9 mouse cellular contexts compared by ENCODE assay signal in the genomic region with DNA sequence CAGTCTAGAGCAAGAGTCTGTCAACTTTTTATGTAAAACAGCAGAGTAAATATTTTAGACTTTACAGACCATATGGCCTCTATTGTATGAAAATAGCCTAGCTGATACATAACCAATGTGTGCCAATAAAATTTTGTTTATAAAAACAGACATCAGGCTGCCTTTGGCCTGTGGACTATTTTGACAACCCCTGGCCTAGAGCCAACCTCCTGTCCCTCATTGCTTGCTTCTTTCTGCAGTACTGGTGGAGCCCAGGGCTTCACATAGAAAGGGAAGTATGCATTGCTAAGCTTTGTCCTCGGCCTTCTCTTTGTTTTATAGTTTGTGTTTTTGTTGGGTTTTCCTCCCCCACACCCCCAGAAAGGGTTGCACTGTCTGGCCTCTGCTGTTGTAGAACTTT. TPM values are rescaled to one million over a fixed set of nuclear protein-coding genes. Genes with fewer than 3 reads are reported as not detected.
A peak's percentile ranks its signal among the peaks of the same experiment; 100 is the strongest.
DNase-seq lines count a peak whose midpoint lies in the region; ATAC-seq lines count a peak whose summit lies in the region.
"Had no signal": no experiment of that assay in that cellular context is flagged by ENCODE, and none has a peak within 500 bp of the region (broad histone marks: within the 10 kb centered on the region; RNA-seq: fewer than 3 reads in every experiment).

No protein-coding gene starts in this region.

- H3K9me3 ChIP-seq in intestine, embryonic 14.5 days (ENCODE audit: control insufficient read depth, low read length): no peaks in the 10 kb centered on the region

- no peak for ATAC-seq in intestine, embryonic 14.5 days (replicated peaks; ENCODE audit: low FRiP score, low TSS enrichment, low read depth)

- H3K4me3 ChIP-seq in intestine, embryonic 14.5 days (ENCODE audit: low read depth, low read length): no peak overlapping the region

- peak; percentile 52 for DNase-seq in adrenal gland, postnatal 10 days
- DNase-seq in adrenal gland, postnatal 4 days (ENCODE audit: low spot score in 2 of 2): no peak
- peak; percentile 62 for DNase-seq in kidney, postnatal 10 days
- DNase-seq in kidney, adult 8-10 months: no peak
- DNase-seq in intestine, embryonic 14.5 days (ENCODE audit: low spot score): no peak
- peak; percentile 42 for DNase-seq in lung, postnatal 36 days
- no peak for DNase-seq in embryo, embryonic 10 days (ENCODE audit: low spot score)
- DNase-seq in thymus, postnatal 36 days: no peak

- H3K27ac ChIP-seq in intestine, embryonic 14.5 days (ENCODE audit: low read depth): peak overlapping the region; percentile 3; the same call in 1 of the 2 replicates

- H3K9ac ChIP-seq in intestine, embryonic 14.5 days (ENCODE audit: low read length): no peak overlapping the region

- H3K27me3 ChIP-seq in intestine, embryonic 14.5 days (replicated peaks; ENCODE audit: control insufficient read depth, insufficient read depth, low read length): no peaks in the 10 kb centered on the region

- WGBS in intestine, embryonic 14.5 days: 57% methylated on average over 1 of the region's 1 CpGs

- peaks cover 47% of the 10 kb centered on the region for H3K36me3 ChIP-seq in intestine, embryonic 14.5 days (ENCODE audit: control insufficient read depth, insufficient read depth, low read length)

- peaks cover 25% of the 10 kb centered on the region for H3K4me1 ChIP-seq in intestine, embryonic 14.5 days (replicated peaks; ENCODE audit: control insufficient read depth, insufficient read depth, low read length)

- H3K4me2 ChIP-seq in intestine, embryonic 14.5 days (ENCODE audit: low read length): 0 out of 2 replicates have a peak overlapping the region, but pooled peaks have one; percentile 44

RNA-seq across cellular contexts. Expression of a gene that starts 3.9 kb away (rescaled TPM):
- total RNA-seq in adrenal gland, postnatal 10 days (2021): 10 to 100 TPM; 53.1 to 84.6 TPM
- 10 to 100 TPM; 44.1 to 44.3 TPM for total RNA-seq in adrenal gland, postnatal 4 days (2021)
- polyA plus RNA-seq in intestine, embryonic 14.5 days (2014; fragmentation: Nextera tagmentation; extraction: Ambion mirVana): 443 and 452 TPM in 2 replicates
- total RNA-seq: common myeloid progenitor, adult 5-6 weeks had no signal

RNA-seq across cellular contexts. Expression of a gene that starts 23.1 kb away (rescaled TPM):
- 100 to 1,000 TPM; 160 to 179 TPM for total RNA-seq in adrenal gland, postnatal 10 days (2021)
- 100 to 1,000 TPM; 244 TPM for total RNA-seq in adrenal gland, postnatal 4 days (2021)
- 37.9 and 41.2 TPM in 2 replicates for polyA plus RNA-seq in intestine, embryonic 14.5 days (2014; fragmentation: Nextera tagmentation; extraction: Ambion mirVana)

RNA-seq across cellular contexts. Expression of a gene that starts 25.2 kb away (rescaled TPM):
- 10 to 100 TPM; 37.4 to 42.3 TPM for total RNA-seq in adrenal gland, postnatal 10 days (2021)
- total RNA-seq in adrenal gland, postnatal 4 days (2021): 10 to 100 TPM; 53.9 to 58.1 TPM
- polyA plus RNA-seq in intestine, embryonic 14.5 days (2014; fragmentation: Nextera tagmentation; extraction: Ambion mirVana): 47.2 and 55.1 TPM in 2 replicates

RNA-seq across cellular contexts. Expression of a gene that starts 25.7 kb away (rescaled TPM):
- total RNA-seq in adrenal gland, postnatal 10 days (2021): 10 to 100 TPM; 23.4 to 29.6 TPM
- 10 to 100 TPM; 31.3 to 35.6 TPM for total RNA-seq in adrenal gland, postnatal 4 days (2021)
- 14.6 and 15.4 TPM in 2 replicates for polyA plus RNA-seq in intestine, embryonic 14.5 days (2014; fragmentation: Nextera tagmentation; extraction: Ambion mirVana)

Comparison
In these comparisons a context has a peak if more than half of its experiments do, and no peak if none do; other contexts are left out.
1. DNase-seq: peak in adrenal gland, postnatal 10 days (single experiment), kidney, postnatal 10 days (single experiment) and lung, postnatal 36 days (single experiment); none in adrenal gland, postnatal 4 days (0 of 2), kidney, adult 8-10 months (0 of 2), intestine, embryonic 14.5 days (single experiment), embryo, embryonic 10 days (single experiment) and thymus, postnatal 36 days (0 of 2).